Mouse (Mus musculus) ES-E14 (cell line): ENCODE data around the gene Acss2. TPM values are rescaled to one million over a fixed set of nuclear protein-coding genes. Genes with fewer than 3 reads are reported as not detected.

ENCODE experiments used
- DNase-seq: peaks from one replicate; pipeline ENCODE4 v3.0.0-alpha.2; 2013; ENCODE audit warnings: low read depth, low spot score
- H3K27ac ChIP-seq: 2 replicates; pipeline ENCODE4 v1.5.1; 2012; ENCODE audit warnings: low read depth, mild to moderate bottlenecking, low read length, moderate library complexity, mixed read lengths; ENCODE audit not compliant: poor library complexity, insufficient read depth, severe bottlenecking
- H3K36me3 ChIP-seq: 2 replicates; pipeline ENCODE4 v1.6.1; 2012; ENCODE audit warnings: mild to moderate bottlenecking, low read length, moderate library complexity, mixed read lengths; ENCODE audit not compliant: control insufficient read depth, poor library complexity, insufficient read depth, severe bottlenecking
- H3K4me1 ChIP-seq, 2 experiments: fragments of 150-350 bp in 1 of 2; sonication (generic) in 1 of 2; 2 replicates each; pipeline ENCODE4 v1.6.1; 2012; ENCODE audit warnings: low read length in 2 of 2, mild to moderate bottlenecking in 1 of 2, mixed read lengths in 1 of 2; ENCODE audit not compliant: control insufficient read depth in 2 of 2, insufficient read depth in 2 of 2, poor library complexity in 1 of 2
- H3K4me3 ChIP-seq, 2 experiments: fragments of 150-350 bp in 1 of 2; sonication (generic) in 1 of 2; 2 replicates each; pipeline ENCODE4 v1.5.1; 2012; ENCODE audit warnings: low read length in 2 of 2, low read depth in 1 of 2, mild to moderate bottlenecking in 1 of 2, mixed read lengths in 1 of 2; ENCODE audit not compliant: insufficient read depth in 1 of 2, poor library complexity in 1 of 2, severe bottlenecking in 1 of 2
- H3K9ac ChIP-seq: 2 replicates; pipeline ENCODE4 v1.6.1; 2012; ENCODE audit warnings: low read depth, mild to moderate bottlenecking, low read length, mixed read lengths; ENCODE audit not compliant: poor library complexity, insufficient read depth, severe bottlenecking
- H3K9me3 ChIP-seq: fragments of 150-350 bp; sonication (generic); 2 replicates; pipeline ENCODE4 v1.6.1; 2012; ENCODE audit warnings: low read depth, mild to moderate bottlenecking, low read length; ENCODE audit not compliant: control insufficient read depth, insufficient read depth
- CHD2 ChIP-seq: IDR thresholded peaks from 2 replicates; pipeline ENCODE4 v1.6.1; 2014; ENCODE audit warnings: mild to moderate bottlenecking, low read depth, low read length, inconsistent platforms
- HCFC1 ChIP-seq: IDR thresholded peaks from 2 replicates; pipeline ENCODE4 v1.6.1; 2012; ENCODE audit warnings: low read length, inconsistent platforms, borderline replicate concordance; ENCODE audit not compliant: insufficient read depth
- MAFK ChIP-seq: IDR thresholded peaks from 2 replicates; pipeline ENCODE4 v1.6.1; 2014; ENCODE audit warnings: mild to moderate bottlenecking, low read depth, low read length, inconsistent platforms; ENCODE audit not compliant: insufficient read depth
- ZC3H11A ChIP-seq: IDR thresholded peaks from 2 replicates; pipeline ENCODE4 v1.6.1; 2012; ENCODE audit warnings: low read depth, mild to moderate bottlenecking, inconsistent platforms, low read length, borderline replicate concordance
- ZNF384 ChIP-seq: IDR thresholded peaks from 2 replicates; pipeline ENCODE4 v1.6.1; 2012; ENCODE audit warnings: low read depth, low read length, inconsistent platforms
- in situ Hi-C, 2 experiments: fragments of 600-800 bp; cut with MboI; formaldehyde crosslinking; loops; one replicate each; pipeline ENCODE4 v1.15.1; 2025; ENCODE audit warnings: low sequenced_read_pairs in 2 of 2, inconsistent platforms in 1 of 2; ENCODE audit not compliant: unreplicated experiment in 2 of 2
- total RNA-seq: library from RNA; depleted of rRNA; stranded (reverse); fragments of 300-350 nt; gene quantifications from 2 replicates; pipeline ENCODE4 v1.2.3, GENCODE M21; 2012

The Acss2 gene
- total RNA-seq, 1 experiment, result 5.3 TPM

GRCm38 (mm10) chr2:155630153-155630552, 112.4 kb downstream of the Acss2 start:
- no peak for TF ChIP-seq ZC3H11A
- TF ChIP-seq ZNF384, result no peak
- no peak for TF ChIP-seq HCFC1
- TF ChIP-seq MAFK, result no peak
- TF ChIP-seq CHD2, result no peak
- Histone ChIP-seq H3K27ac (no peak overlapping the region), H3K4me3 (peak overlapping the region in 1 of 2 experiments; percentile 50; a peak in 1 of 4 replicates), H3K9ac (no peak overlapping the region), H3K36me3 (peaks cover 10% of the 10 kb centered on the region; the same call in 1 of the 2 replicates), H3K9me3 (no peaks in the 10 kb centered on the region), H3K4me1 (peaks cover 0 to 30% of the 10 kb centered on the region in 2 experiments; a peak in 1 of 4 replicates)
- in situ Hi-C loops, result no loop called here
- no peak for DNase-seq

- peaks cover 15% of the 10 kb centered on the region; the same call in 1 of the 2 replicates for H3K36me3 ChIP-seq
- peaks cover 0 to 27% of the 10 kb centered on the region in 2 experiments; a peak in 1 of 4 replicates for H3K4me1 ChIP-seq
- H3K4me3 ChIP-seq, result peak overlapping the region; percentile 44 to 50; a peak in 3 of 4 replicates
- in situ Hi-C loops, result no loop called here
- H3K9ac ChIP-seq, result no peak overlapping the region; the same call in 1 of the 2 replicates
- DNase-seq, result no peak
- no peak overlapping the region for H3K27ac ChIP-seq
- no peaks in the 10 kb centered on the region for H3K9me3 ChIP-seq
- TF ChIP-seq ZC3H11A (no peak), ZNF384 (no peak), CHD2 (no peak), MAFK (no peak), HCFC1 (no peak)
Observed at GRCm38 (mm10) chr2:155630590-155631416, 113.1 kb downstream of the Acss2 start.

- Histone ChIP-seq H3K9me3 (no peaks in the 10 kb centered on the region), H3K4me1 (peaks cover 0 to 23% of the 10 kb centered on the region in 2 experiments; a peak in 1 of 4 replicates), H3K36me3 (peaks cover 15% of the 10 kb centered on the region; the same call in 1 of the 2 replicates), H3K27ac (no peak overlapping the region), H3K9ac (peak overlapping the region; percentile 20; the same call in 1 of the 2 replicates), H3K4me3 (peak overlapping the region; percentile 44 to 46)
- DNase-seq, result no peak
- in situ Hi-C loops, result no loop called here
- TF ChIP-seq MAFK (no peak), HCFC1 (no peak), CHD2 (no peak), ZNF384 (no peak), ZC3H11A (no peak)
Observed at GRCm38 (mm10) chr2:155632138-155632936, 114.6 kb downstream of the Acss2 start.

GRCm38 (mm10) chr2:155633121-155633520, 115.4 kb downstream of the Acss2 start:
- Histone ChIP-seq H3K9ac (peak overlapping the region; percentile 20; the same call in 1 of the 2 replicates), H3K4me1 (peaks cover 0 to 22% of the 10 kb centered on the region in 2 experiments; a peak in 1 of 4 replicates), H3K27ac (no peak overlapping the region), H3K36me3 (peaks cover 15% of the 10 kb centered on the region; the same call in 1 of the 2 replicates), H3K4me3 (peak overlapping the region; percentile 44 to 46), H3K9me3 (no peaks in the 10 kb centered on the region)
- TF ChIP-seq HCFC1, result no peak
- no peak for TF ChIP-seq MAFK
- no peak for TF ChIP-seq ZC3H11A
- TF ChIP-seq ZNF384, result no peak
- TF ChIP-seq CHD2, result no peak
- DNase-seq, result no peak
- in situ Hi-C loops, result no loop called here
